Mouse (Mus musculus): ENCODE measurements around the gene Eml6.
"Not testable (repeated sequence)": the region's sequence is repeated elsewhere in the genome, so short reads cannot be mapped to it uniquely, and the experiment has no call there.

The Eml6 gene

DNA sequence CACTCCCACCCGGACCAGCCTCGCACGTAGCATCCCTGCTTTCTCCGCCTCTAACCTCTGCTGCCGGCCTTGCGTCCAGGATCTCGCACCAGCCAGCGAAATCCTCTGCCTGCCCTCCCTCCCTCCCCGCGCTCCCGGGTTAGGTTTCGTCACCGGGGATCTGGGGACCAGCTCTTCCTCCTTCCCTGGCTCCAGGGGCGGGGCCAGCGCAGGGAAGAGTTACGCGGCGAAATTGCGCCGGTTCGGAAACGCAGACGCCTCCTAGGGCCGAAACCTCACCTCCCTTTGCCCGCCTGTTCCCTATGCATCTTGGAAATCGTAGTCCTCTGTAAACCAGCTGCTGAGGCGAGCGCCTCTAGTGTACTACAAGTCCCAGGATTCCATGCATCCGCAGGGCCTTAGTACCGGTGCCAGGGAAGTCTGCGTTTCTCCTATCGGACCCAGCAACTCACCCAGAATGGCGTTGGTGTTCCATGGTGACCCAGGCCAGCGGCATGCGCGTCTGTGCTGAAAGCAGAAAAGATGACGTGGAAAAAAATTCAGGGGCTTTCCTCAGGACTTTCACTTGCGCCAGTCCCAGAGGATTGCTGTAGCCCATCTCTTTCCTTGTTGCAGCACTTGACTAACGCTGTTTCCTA, at the start of gene Eml6:
Gene Eml6, minus strand, starts transcription at position 199 of the 638 bp plus-strand sequence.
- peak; percentile 98 for DNase-seq (ENCODE audit: low read depth, low spot score)

- peak; percentile 65 for DNase-seq (ENCODE audit: low read depth, low spot score)
These were observed 31.5 kb upstream of the Eml6 start for GRCm38 (mm10) chr11:30057299-30057698.

GRCm38 (mm10) chr11:30025144-30025543, 689 bp downstream of the Eml6 start:
- no peak for DNase-seq (ENCODE audit: low read depth, low spot score)

DNA sequence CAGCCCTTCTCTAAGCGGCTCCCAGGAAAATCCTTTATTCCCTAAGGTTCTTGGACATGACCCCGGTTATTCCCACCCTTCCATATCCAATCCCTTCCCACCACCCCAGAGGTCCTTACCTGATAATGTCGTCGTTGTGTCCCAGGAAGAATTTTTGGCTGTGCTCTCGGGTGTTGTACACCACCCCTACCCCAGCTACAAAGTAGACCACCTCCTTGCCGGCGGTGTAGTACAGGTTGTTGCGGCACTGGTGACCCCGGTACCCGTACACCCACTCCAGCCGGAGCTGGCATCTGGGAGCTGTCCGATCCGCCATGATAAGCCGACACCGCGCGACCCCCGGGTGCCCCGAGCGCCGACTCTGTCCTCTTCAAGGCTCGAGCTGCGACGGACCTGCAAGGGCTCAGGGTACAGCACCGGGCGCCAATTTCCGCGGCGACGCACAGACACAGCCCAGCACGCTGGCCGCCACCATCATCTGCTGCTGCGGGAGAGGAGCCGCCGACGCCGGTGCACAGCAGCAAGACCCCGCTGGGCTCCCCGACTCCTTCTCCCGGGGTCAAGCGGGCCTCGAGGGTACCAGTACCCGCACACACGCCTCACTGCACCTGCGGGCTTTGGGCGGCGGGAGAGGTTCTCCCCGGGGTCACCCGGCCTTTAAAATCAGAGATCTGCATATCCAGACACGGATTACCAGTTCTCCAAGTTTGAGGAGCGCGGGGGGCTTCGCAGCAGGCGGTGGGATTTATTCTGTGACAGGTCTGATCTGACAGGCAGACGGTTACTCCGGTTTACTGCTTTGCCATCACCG, 1.4 kb downstream of the Eml6 start:
- DNase-seq (ENCODE audit: low read depth, low spot score) = peak; percentile 19

- no peak for DNase-seq (ENCODE audit: low read depth, low spot score)
These were observed 39.6 kb downstream of the Eml6 start for GRCm38 (mm10) chr11:29986257-29986656.

DNA sequence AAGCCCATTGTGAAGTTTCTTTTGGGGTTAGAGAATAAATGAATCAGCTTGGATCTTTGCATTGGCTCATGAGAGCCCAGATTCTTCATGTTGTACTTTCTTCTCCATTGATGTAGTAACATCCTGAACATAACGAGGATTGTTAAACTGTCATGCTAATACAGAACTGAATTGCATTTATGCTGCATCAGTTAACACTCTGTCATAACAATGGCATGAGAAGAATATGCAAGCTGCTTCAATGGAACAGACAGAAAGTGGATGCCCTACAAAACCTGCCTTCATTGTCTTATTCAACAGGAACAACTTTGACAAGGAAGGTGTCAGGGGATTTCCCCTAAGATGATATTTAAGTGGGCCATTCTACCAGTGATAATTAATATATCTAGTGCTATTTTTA, 57.0 kb downstream of the Eml6 start:
- no peak for DNase-seq (ENCODE audit: low read depth, low spot score)

DNA sequence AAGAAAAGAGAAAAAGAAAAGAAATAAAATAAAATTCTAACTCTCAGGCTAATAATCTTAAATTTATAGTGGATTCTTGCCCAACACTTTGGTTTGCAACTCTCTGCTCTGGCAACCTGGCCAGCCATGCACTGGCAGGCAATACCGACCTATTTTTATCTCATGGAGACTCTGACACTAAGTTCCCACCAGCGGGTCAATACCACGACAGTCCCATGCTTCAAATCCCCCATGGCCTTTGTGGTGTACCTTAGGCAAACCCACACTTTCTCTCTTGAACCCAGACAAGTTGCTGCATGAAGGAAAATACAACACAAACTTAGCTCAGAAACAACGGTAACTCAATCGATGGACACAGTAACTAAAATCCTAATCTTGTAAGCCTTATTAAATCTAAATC, 66.5 kb downstream of the Eml6 start:
- DNase-seq (ENCODE audit: low read depth, low spot score) = no peak

GRCm38 (mm10) chr11:29944661-29945060, 81.2 kb downstream of the Eml6 start:
- no peak for DNase-seq (ENCODE audit: low read depth, low spot score)

- DNase-seq (ENCODE audit: low read depth, low spot score) = no peak
These were observed 101.5 kb downstream of the Eml6 start for GRCm38 (mm10) chr11:29924332-29924731.

GRCm38 (mm10) chr11:29923851-29924250, 102.0 kb downstream of the Eml6 start:
- DNase-seq (ENCODE audit: low read depth, low spot score) = no peak

GRCm38 (mm10) chr11:29913180-29913579, 112.7 kb downstream of the Eml6 start:
- DNase-seq (ENCODE audit: low read depth, low spot score) = no peak

- DNase-seq (ENCODE audit: low read depth, low spot score) = no peak
These were observed 116.5 kb downstream of the Eml6 start for GRCm38 (mm10) chr11:29909330-29909729.

DNA sequence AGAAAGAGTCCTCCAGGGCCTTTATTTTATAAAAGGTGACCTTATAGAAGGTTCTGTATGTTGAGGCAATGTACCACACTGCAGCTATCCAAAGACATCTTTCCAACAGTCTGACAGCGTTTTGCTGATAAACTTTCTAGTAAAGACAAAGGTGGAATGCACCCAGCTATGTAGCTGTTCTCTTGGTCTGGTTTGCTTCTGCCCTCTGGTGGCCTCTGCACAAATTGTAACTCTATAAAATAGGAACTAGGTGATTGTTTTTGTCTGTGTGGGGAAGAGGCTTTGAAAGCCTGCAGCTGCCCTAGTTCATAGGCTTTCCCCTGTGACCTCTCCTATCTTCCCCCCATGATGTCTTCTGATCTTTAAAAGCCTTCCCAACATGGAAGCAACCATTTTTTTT, 140.7 kb downstream of the Eml6 start:
- DNase-seq (ENCODE audit: low read depth, low spot score) = peak; percentile 72

GRCm38 (mm10) chr11:29884355-29884754, 141.5 kb downstream of the Eml6 start:
- DNase-seq (ENCODE audit: low read depth, low spot score) = no peak

- DNase-seq (ENCODE audit: low read depth, low spot score) = peak; percentile 43
These were observed 142.8 kb downstream of the Eml6 start for GRCm38 (mm10) chr11:29883024-29883423.

DNA sequence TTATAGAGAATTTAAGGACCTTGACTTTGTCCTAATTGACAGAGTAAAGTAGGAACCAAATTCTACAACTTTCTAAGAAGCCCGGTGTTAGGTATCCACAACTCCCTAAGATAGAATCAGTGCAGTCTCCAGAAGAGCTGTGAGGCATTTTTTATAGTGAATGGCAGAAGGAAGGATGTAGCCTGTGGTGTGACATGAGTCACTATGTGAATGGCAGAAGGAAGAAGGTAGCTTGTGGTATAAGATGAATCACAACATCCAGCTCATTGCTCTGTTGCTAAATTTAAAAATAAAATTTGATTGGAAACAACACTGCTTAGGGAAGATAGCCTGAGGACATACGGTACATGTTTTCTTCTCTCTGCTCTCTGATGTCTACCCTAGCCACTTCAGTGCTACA, 146.2 kb downstream of the Eml6 start:
- DNase-seq (ENCODE audit: low read depth, low spot score) = no peak

DNA sequence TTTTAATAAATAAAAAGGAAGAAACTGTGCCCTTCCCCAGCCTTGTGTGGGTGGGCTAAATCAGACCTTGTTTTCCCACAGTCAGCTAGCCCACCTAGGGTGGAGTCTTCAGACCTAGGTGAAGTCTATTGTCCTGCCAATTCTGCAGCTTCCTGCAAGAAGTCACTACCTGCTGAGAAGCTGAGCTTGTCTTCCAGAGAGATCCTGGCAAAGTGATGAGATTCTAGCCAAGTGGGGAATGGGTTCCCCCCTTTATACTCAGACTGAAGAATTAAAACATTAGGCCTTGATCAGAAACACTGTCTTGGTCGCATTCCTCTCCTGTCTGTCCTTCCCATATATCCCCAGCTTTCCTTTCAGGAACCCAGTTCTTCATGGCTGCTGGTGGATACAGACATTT, 147.9 kb downstream of the Eml6 start:
- DNase-seq (ENCODE audit: low read depth, low spot score) = peak; percentile 40

GRCm38 (mm10) chr11:29877280-29877679, 148.6 kb downstream of the Eml6 start:
- peak; percentile 9 for DNase-seq (ENCODE audit: low read depth, low spot score)

DNA sequence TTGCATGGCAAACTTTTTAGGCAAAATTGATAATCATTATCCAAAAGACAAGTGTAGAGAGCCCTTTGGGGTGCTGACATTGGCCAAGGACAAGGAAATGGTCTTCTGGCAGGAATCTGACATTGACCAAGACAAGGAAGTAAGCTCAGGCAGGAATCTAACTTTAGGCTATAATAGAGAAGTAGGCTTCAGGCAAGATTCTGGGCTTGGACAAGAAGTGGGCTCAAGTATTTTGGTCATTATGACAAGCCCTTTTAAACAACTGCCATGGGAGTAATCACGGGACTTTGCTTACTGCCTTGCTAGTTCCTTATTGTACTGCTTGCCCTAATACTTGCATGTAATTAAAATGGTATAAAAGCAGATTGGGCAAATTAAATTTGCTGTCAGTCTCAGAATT, 151.1 kb downstream of the Eml6 start:
- DNase-seq (ENCODE audit: low read depth, low spot score) = not testable (repeated sequence)

DNA sequence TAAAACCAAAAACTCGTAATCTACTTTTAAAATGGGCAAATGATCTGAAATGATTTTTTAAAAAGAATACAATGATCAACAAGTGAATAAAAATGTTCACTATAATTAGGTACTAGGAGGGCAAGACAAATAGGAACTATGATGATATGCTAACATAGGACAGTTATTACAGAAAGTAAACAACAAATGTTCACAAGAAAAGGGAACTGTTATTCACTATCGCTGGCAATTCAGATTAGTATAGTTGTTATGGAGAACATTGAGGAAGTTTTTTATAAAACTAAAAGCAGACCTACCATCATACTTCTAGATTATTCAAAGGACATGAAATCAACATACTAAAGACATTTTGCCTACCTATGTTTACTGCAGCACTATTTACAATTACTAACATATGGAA, 155.7 kb downstream of the Eml6 start:
- DNase-seq (ENCODE audit: low read depth, low spot score) = no peak

GRCm38 (mm10) chr11:29864269-29864668, 161.6 kb downstream of the Eml6 start:
- DNase-seq (ENCODE audit: low read depth, low spot score) = no peak

- peak; percentile 36 for DNase-seq (ENCODE audit: low read depth, low spot score)
These were observed 164.0 kb downstream of the Eml6 start for GRCm38 (mm10) chr11:29861750-29862397.

DNA sequence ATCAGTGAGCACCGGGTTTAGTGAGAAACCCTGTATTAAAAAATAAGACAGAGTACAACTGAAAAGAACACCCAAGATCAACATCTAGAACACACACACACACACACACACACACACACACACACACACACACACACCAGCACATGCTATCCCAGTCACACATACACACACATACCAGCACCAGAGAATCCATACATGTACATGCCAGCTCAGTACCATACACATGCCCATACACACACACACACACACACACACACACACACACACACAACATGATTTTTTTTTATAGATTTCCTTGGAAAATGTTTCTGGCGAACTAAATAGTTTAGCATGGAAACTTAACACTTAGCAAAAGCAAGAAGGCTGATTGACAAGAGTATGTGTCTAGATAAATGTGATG, 164.8 kb downstream of the Eml6 start:
- no peak for DNase-seq (ENCODE audit: low read depth, low spot score)
